Mouse (Mus musculus) kidney, adult 9 months (tissue): ENCODE data around the gene Ttf2.

Experiments used
- DNase-seq: peaks from one replicate; pipeline ENCODE4 v3.0.0; 2022

The Ttf2 gene

DNA sequence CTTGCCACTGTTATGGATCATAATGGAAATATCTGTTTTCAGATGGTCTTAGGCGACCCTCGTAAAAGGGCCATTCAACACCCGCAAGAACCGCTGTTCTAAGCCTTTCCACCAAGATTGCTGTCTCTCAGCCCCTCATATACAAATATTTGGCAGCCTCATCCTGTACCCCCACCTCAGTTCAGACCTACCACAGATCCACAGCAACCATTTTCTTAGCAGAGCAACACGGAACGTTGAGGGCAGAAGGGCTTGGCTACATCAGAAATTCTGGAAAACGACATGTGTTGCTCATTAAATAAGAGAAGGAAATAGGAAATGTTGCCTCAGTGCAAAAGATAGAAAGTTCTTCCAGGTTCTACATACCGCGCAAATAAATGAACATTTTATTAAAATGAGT lies 58.4 kb downstream of the Ttf2 start:
- no peak for DNase-seq

DNA sequence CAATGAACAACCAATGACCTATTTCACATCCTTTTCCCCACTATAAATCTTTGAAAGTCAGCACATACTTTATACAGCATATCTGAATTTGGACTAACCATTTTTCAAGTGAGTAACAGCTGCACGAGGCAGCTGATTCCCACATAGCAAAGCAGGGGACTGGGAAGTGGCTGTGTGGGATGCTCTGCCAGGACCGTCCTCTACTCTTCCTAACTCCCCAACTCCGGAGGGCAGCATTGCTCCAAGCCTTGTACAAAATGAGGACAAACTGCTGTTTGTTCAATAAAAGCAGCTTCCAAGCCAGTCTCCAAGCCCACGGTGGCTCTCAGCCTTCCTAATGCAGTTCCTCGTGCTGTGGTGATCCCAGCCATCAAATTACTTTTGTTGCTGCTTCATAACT lies 58.8 kb downstream of the Ttf2 start:
- DNase-seq = no peak

DNA sequence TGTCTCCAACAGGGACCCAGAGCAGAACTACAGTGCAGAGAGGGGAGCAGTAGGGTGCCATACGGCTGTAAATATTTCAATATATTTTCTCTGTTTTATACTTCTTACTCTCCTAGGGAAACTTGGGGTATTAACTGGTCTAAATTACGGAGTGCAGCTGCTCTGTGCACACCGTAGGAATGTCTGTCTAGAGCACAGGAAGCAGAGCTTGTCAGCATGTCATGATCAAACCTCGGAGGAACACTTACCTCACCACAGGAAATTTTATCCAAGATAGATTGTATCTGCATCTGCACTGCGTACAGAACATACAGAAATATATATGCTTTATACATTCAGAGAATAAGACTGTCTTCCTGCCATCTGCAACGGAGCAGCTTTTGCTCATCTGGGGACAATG lies 60.9 kb downstream of the Ttf2 start:
- DNase-seq = no peak

DNA sequence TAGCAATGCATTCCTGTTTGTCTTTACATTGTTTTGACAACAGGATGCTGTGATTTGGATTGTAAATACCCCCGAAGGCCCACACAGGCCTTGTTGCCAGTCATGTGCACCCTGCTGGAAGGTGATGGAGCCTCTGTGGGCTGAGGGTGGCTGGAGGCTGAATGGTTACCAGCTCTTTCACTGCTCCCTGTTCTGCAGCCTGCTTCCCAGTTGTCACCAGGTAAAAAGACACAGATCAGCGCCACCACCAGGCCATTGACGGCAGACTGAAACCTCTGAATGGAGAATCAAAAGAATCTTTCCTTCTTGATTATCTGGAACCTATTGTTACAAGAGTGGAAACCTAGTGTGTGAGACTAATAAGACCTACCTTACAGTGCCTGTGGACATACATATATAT lies 62.5 kb downstream of the Ttf2 start:
- DNase-seq = peak; percentile 39

DNA sequence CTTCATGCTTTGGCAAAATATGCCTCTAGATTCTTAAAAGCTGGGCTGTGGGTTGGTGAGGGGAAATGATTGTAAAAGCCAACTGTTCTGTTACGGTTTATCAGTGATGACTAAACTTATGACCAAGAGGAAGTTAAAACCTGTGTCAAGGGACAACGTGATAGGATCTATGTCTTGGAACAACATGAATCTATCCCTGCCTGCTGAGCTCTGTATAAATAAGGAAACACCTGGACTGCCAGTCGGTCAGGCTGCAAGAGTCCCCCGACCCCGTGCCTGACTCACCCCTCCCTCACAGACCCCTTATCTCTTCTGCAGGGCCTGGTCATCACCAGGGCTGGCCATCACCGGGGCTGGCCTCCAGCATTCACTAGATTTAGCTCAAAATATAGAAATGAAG lies 63.3 kb downstream of the Ttf2 start:
- no peak for DNase-seq

DNA sequence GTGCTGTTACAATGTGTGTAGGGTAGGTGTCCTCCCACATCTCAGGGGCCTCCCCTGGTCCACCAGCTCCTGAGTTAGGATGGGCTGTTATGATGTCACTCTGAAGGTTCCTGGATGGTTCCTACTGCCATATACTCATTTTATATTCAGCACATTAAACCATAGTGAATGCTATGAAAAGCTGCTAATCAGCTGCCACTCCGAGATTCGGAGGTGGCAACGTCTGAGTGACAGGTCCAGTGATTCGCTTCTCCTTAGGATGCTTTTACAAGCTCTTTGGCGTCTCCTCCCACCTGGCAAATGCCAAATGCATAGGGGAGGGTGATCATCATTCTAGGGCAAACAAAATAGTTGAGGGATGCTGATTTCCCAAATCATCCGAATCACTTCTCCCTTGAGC lies 74.0 kb downstream of the Ttf2 start:
- DNase-seq = no peak

DNA sequence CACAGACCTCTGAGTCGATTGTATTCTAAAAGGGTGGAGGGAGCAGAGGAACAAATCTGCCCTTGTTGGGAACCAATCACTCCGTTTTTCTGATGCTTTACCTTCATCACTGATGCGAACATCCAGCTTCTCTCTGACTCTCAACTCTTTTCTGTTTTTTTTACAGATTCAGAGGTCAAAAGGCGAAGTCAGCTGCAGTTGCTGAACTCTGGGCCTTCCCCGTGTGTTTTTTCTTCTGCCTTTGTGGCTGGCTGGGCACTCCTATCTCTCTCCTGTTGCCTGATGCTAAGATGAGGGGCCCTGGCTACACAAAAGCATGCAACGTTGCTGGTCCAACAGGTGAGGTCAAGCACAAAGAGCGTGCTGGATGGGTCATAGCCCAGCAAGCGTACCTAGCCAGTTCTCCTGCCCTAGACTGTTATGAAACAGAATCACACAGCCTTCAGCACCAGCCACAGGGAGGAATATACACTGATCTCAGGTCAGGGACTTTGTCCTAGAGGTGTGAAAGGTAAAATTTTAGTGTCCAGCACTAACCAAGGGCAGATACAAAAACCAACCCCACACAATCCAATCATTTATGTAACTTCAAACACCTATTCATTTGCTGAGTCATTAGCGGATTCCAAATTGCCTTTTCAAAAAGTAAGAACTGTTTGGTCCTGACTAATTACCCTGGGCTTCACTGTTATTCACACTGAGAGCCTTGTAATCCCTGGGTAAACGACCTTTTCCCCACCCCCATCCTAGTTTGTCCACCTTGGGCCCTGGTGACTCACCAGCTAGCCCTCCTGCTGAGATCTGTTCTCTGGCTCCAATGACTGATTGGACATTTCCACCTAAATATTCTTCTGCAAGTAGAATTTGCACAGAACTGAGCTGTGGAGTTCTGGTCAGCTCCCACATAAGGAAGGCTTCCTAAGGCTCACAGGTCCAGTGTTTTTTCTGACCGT lies 76.8 kb downstream of the Ttf2 start:
- DNase-seq = peak; percentile 60

DNA sequence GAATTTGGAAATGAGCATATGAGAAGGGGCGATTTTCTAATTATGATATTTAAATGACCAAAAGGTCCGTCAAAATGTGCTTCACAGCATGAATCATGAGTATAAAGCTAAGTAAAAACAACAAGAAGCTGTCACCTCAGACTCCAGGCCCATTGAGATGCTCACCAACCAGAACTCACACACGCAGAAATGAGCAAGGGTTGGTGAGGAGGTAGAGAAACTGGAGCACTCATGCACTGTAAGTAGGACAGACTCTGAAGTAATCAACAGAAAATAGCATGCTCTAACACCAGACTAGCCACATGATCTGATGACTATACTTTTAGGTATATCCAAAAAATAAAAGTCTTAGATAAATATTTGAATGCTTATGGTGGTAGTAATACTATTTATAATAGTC lies 79.1 kb downstream of the Ttf2 start:
- DNase-seq = no peak

DNA sequence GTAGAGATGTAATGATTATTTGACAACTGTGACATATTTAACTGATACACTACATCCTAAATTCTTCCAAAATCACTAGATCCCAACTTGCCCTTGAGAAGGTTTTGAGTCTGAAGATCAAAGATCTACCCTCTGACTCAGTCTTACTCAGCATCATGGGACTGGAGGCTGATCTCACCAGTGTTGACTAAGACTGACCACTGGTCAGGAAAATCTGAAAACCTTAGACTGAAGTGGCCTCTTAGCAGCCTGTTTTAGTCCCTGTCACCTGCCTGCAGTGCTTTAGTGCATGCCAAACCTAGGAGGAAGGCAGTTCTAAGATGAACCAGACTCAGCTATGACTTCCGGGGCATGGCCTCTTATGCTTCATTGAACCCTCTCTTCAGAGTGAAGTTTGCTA lies 80.2 kb downstream of the Ttf2 start:
- DNase-seq = no peak
